Mouse (Mus musculus): ENCODE results near the gene Hacd3. TPM values are rescaled to one million over a fixed set of nuclear protein-coding genes. Genes with fewer than 3 reads are reported as not detected.

Gene Hacd3
- polyA plus RNA-seq, 1 experiment from 2014 or later, result 165 TPM

GRCm38 (mm10) chr9:65028313-65028712, 6.8 kb upstream of the Hacd3 start:
- H3K27me3 ChIP-seq (replicated peaks), result no peaks in the 10 kb centered on the region
- H3K9ac ChIP-seq, result no peak overlapping the region
- no peak for ATAC-seq (ENCODE audit: low FRiP score, low read depth)
- 88% methylated on average over 5 of the region's 5 CpGs for WGBS
- H3K36me3 ChIP-seq, result no peaks in the 10 kb centered on the region
- no peaks in the 10 kb centered on the region for H3K9me3 ChIP-seq
- H3K27ac ChIP-seq, result no peak overlapping the region
- no peak overlapping the region for H3K4me3 ChIP-seq
- peaks cover 6% of the 10 kb centered on the region for H3K4me1 ChIP-seq
- H3K4me2 ChIP-seq (replicated peaks), result no peak overlapping the region

DNA sequence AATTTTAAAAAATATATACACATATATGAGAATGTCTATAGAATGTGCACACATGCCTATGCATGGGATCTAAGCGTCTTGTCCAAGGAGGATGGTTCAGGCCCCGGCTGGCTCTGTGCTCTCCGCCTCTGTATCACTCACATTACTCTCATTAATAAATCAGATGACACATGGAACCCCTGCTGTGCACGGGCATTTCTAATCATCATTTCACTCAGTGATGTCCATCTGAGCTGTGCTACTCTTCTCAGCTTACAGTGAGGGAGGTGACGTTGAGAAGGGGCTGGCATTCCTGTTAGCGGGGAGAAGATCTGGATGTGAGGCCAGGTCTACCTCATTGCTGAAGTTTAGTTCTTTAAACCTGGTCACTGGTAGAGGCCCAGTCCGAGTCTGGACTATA, 5.7 kb upstream of the Hacd3 start:
- no peak overlapping the region for H3K27ac ChIP-seq
- H3K36me3 ChIP-seq, result no peaks in the 10 kb centered on the region
- no peak overlapping the region for H3K4me3 ChIP-seq
- ATAC-seq (ENCODE audit: low FRiP score, low read depth), result no peak
- no peak overlapping the region for H3K9ac ChIP-seq
- H3K27me3 ChIP-seq (replicated peaks), result no peaks in the 10 kb centered on the region
- no peaks in the 10 kb centered on the region for H3K9me3 ChIP-seq
- no peak overlapping the region for H3K4me2 ChIP-seq (replicated peaks)
- 86% methylated on average over 7 of the region's 7 CpGs for WGBS
- no peaks in the 10 kb centered on the region for H3K4me1 ChIP-seq

GRCm38 (mm10) chr9:65023447-65023846, 2.0 kb upstream of the Hacd3 start:
- no peaks in the 10 kb centered on the region for H3K36me3 ChIP-seq
- H3K4me1 ChIP-seq, result peaks cover 18% of the 10 kb centered on the region
- no peaks in the 10 kb centered on the region for H3K27me3 ChIP-seq (replicated peaks)
- H3K9ac ChIP-seq, result no peak overlapping the region
- H3K4me3 ChIP-seq, result no peak overlapping the region
- no peak overlapping the region for H3K4me2 ChIP-seq (replicated peaks)
- no peak for ATAC-seq (ENCODE audit: low FRiP score, low read depth)
- H3K9me3 ChIP-seq, result no peaks in the 10 kb centered on the region
- 94% methylated on average over 3 of the region's 3 CpGs for WGBS
- no peak overlapping the region for H3K27ac ChIP-seq

GRCm38 (mm10) chr9:65022580-65023135, 1.2 kb upstream of the Hacd3 start:
- ATAC-seq (ENCODE audit: low FRiP score, low read depth), result no peak
- 83% methylated on average over 4 of the region's 4 CpGs for WGBS
- H3K27ac ChIP-seq, result no peak overlapping the region
- H3K9ac ChIP-seq, result no peak overlapping the region
- H3K36me3 ChIP-seq, result no peaks in the 10 kb centered on the region
- H3K4me2 ChIP-seq (replicated peaks), result no peak overlapping the region
- H3K9me3 ChIP-seq, result no peaks in the 10 kb centered on the region
- H3K27me3 ChIP-seq (replicated peaks), result no peaks in the 10 kb centered on the region
- peaks cover 25% of the 10 kb centered on the region for H3K4me1 ChIP-seq
- no peak overlapping the region for H3K4me3 ChIP-seq

DNA sequence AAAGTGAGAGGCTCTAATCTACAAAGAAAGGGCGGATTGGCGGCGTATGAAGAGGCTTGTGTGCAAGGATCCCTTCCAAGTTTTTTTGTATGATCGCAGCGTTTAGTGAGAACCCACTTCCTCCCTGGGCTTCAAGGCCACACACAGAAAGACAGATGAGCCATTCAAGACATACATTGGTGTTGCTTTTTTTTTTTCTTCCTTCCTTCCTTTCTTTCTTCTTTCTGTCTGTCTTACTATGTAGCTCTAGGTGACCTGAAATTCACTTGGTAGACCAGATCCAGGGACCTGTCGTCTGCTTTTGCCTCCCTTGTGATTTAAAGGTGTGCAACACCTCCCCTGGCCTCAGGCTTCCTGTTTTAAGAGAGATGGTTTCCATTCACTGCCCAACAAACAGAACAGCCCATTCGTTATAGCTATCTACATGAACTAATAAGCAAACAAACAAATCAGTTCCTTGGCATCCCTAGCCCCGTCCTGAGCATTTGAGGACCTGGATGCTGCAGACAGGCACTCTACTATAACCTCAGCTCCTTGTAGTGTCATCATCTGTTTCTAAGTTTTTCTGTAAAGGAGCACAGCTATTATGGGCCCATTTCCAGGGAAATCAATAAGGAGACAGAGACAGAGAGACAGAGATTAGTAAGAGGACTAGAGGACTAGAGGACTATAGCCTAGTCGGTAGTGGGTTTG, 540 bp upstream of the Hacd3 start:
- Histone ChIP-seq H3K9me3 (no peaks in the 10 kb centered on the region), H3K27ac (no peak overlapping the region), H3K4me2 (replicated peaks) (peak overlapping the region; percentile 83), H3K4me3 (peak overlapping the region; percentile 95), H3K27me3 (replicated peaks) (no peaks in the 10 kb centered on the region), H3K9ac (peak overlapping the region; percentile 97; the same call in 1 of the 2 replicates), H3K36me3 (no peaks in the 10 kb centered on the region), H3K4me1 (peaks cover 31% of the 10 kb centered on the region)
- WGBS, result 22% methylated on average over 9 of the region's 9 CpGs
- no peak for ATAC-seq (ENCODE audit: low FRiP score, low read depth)

DNA sequence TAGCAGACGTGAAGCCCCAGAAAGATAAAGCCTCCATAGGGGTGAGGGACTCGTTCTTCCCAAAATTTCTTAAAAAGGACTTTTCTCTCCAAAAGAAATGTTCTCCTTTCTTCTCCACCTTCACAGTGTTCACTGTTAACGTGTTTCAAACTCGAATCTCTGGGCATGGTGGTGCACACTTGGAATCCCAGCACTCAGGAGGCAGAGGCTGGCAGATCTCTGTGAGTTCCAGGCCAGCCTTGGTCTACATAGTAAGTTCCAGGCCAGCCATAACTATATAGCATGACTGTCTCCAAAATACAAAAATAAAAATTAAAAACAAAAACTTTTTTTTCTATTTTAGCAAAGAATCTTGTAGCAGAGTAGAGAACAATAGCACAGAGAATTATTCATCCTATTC, 1.4 kb downstream of the Hacd3 start:
- WGBS, result 76% methylated on average over 4 of the region's 4 CpGs
- Histone ChIP-seq H3K27me3 (replicated peaks) (no peaks in the 10 kb centered on the region), H3K9ac (peak overlapping the region; percentile 97; the same call in 1 of the 2 replicates), H3K9me3 (no peaks in the 10 kb centered on the region), H3K36me3 (no peaks in the 10 kb centered on the region), H3K4me3 (peak overlapping the region; percentile 95; the same call in 1 of the 2 replicates), H3K27ac (no peak overlapping the region), H3K4me2 (replicated peaks) (peak overlapping the region; percentile 83), H3K4me1 (peaks cover 48% of the 10 kb centered on the region)
- no peak for ATAC-seq (ENCODE audit: low FRiP score, low read depth)

DNA sequence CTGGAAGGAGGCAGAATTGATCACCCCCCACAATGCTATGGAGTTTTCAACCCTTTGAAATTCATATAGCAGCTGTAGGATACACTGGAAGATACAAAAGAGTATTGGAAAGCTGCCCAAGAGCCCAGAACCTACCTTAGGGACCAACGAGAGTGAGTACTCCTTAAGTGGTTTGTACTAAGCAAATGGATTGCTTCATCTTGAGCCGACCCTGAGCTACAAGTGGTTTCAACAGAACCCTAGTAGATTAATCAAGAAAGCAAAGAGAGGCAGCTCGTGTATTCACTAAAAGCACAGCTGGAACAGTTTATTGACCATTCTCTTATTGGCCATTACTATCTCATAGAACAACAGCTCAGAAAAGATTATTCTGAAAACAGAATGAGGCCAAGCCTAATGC, 2.3 kb downstream of the Hacd3 start:
- no peak overlapping the region for H3K9ac ChIP-seq

GRCm38 (mm10) chr9:65018588-65019121, 2.8 kb downstream of the Hacd3 start:
- no peaks in the 10 kb centered on the region for H3K36me3 ChIP-seq
- H3K4me2 ChIP-seq (replicated peaks), result peak overlapping the region; percentile 83; the same call in 1 of the 2 replicates
- H3K9me3 ChIP-seq, result no peaks in the 10 kb centered on the region
- H3K27me3 ChIP-seq (replicated peaks), result no peaks in the 10 kb centered on the region
- no peak overlapping the region for H3K4me3 ChIP-seq
- no peak for ATAC-seq (ENCODE audit: low FRiP score, low read depth)
- no peak overlapping the region for H3K27ac ChIP-seq
- peaks cover 48% of the 10 kb centered on the region for H3K4me1 ChIP-seq
- WGBS, result 77% methylated on average over 3 of the region's 3 CpGs
- H3K9ac ChIP-seq, result no peak overlapping the region

More for the DNA sequence above, 2.3 kb downstream of the Hacd3 start:
- Histone ChIP-seq H3K36me3 (no peaks in the 10 kb centered on the region), H3K4me2 (replicated peaks) (peak overlapping the region; percentile 83), H3K4me1 (peaks cover 48% of the 10 kb centered on the region), H3K27ac (no peak overlapping the region), H3K27me3 (replicated peaks) (no peaks in the 10 kb centered on the region), H3K4me3 (no peak overlapping the region), H3K9me3 (no peaks in the 10 kb centered on the region)
- no peak for ATAC-seq (ENCODE audit: low FRiP score, low read depth)
- 60% methylated on average over 3 of the region's 3 CpGs for WGBS

DNA sequence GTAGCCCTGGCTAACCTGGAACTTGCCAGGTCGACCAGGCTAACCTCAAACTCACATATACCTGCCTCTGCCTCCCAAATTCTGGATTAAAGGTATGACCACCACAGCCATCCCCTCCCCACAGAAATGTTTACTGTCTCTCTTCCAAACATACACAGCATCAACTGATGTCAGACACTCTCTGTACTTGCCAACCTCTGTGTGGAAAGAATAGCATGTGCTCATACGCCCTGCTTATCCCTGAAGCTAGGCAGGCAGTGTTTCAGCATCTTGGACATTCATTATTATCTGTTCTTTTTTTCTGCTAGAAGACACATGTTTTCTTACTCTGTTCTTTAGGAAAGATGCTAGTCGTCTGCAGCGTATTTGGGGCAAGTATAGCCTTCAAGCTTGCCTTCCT, 3.6 kb downstream of the Hacd3 start:
- ATAC-seq (ENCODE audit: low FRiP score, low read depth), result no peak
- 89% methylated on average over 4 of the region's 4 CpGs for WGBS
- Histone ChIP-seq H3K27me3 (replicated peaks) (no peaks in the 10 kb centered on the region), H3K9me3 (no peaks in the 10 kb centered on the region), H3K27ac (no peak overlapping the region), H3K4me3 (no peak overlapping the region), H3K9ac (no peak overlapping the region), H3K36me3 (no peaks in the 10 kb centered on the region), H3K4me2 (replicated peaks) (0 out of 2 replicates have a peak overlapping the region, but pooled peaks have one; percentile 8), H3K4me1 (peaks cover 48% of the 10 kb centered on the region)

DNA sequence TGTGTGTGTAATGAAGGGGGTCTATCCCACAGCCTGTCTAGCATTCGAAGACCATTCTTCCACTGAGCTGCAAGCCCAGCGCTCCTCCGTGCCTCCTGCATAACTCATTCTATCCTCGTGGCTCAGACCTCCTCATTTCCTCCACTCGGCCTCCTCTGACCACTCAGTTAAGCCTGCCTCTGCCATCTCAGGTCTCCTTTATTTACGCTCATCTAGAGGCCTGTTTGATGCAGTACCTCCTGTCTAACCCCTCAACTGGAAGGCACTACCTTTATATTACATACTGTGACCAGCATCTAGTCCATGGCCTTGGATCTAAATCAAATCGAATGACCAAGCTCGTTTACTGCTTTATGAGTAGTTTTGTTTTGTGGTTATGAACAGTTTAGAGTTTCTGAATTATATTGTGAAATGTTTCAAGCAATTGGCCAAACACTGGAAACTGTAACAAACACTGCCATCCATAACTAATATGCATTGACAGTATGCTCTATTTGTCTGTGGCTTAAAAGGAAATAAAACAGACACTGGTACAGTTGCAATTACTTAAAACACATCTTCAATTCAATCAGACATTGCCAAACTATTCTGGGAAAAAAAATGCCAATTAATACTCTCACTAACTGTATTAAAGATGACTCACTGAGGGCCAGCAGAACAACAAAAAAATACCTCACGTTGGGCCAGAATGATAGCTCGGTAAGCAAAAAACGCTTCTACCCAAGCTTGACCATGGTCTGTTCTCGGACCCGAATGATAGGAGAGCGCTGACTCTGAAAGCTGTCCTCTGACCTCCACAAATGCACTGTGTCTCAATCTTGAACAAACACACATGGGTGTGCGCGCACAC, 4.3 kb downstream of the Hacd3 start:
- Histone ChIP-seq H3K9me3 (no peaks in the 10 kb centered on the region), H3K27ac (no peak overlapping the region), H3K36me3 (no peaks in the 10 kb centered on the region), H3K9ac (no peak overlapping the region), H3K27me3 (replicated peaks) (no peaks in the 10 kb centered on the region), H3K4me2 (replicated peaks) (0 out of 2 replicates have a peak overlapping the region, but pooled peaks have one; percentile 18), H3K4me3 (no peak overlapping the region), H3K4me1 (peaks cover 48% of the 10 kb centered on the region)
- 79% methylated on average over 16 of the region's 16 CpGs for WGBS
- no peak for ATAC-seq (ENCODE audit: low FRiP score, low read depth)

DNA sequence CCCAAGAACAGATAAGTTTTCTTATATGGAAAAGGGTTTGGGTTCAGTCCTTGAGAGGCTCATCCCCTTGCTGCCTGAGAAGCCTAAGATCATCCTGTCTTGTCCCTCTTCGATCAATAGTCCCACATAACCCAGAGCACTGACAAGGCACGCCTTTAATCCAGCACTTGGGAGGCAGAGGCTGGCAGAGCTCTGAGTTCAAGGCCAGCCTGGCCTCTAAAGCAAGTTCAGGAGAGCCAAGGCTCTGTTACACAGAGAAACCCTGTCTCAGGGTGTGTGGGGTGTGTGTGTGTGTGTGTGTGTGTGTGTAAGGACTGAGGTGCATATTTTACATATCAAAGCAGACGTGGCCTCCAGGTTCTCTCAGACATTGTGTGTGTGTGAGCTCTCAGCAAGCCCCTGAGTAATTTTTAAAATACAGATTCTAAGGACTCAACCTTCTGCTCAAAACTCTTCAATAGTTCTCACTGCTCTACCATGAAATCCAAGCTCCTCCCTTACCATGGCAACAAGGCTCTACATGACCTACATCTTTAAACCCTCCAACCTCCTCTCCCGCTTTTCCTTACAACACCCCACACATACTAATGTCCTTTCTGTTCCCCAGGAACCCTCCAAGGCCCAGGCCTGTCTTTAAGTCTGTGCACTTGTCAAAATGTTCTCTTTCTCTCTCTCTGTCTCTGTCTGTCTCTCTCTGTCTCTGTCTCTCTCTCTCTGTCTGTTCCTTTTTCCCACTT, 5.1 kb downstream of the Hacd3 start:
- no peak overlapping the region for H3K27ac ChIP-seq
- 0 out of 2 replicates have a peak overlapping the region, but pooled peaks have one; percentile 18 for H3K4me2 ChIP-seq (replicated peaks)
- no peaks in the 10 kb centered on the region for H3K9me3 ChIP-seq
- no peak overlapping the region for H3K9ac ChIP-seq
- H3K27me3 ChIP-seq (replicated peaks), result no peaks in the 10 kb centered on the region
- H3K4me3 ChIP-seq, result no peak overlapping the region
- no peaks in the 10 kb centered on the region for H3K36me3 ChIP-seq
- WGBS, result 66% methylated on average over 4 of the region's 4 CpGs
- ATAC-seq (ENCODE audit: low FRiP score, low read depth), result no peak
- H3K4me1 ChIP-seq, result peaks cover 48% of the 10 kb centered on the region
